Mouse (Mus musculus): ENCODE data around the gene Slc52a3.

Gene Slc52a3

GRCm38 (mm10) chr2:151998932-151999331, 2.6 kb downstream of the Slc52a3 start:
- no peak for DNase-seq (ENCODE audit: low spot score in 2 of 2)

GRCm38 (mm10) chr2:151999669-152000290, 3.5 kb downstream of the Slc52a3 start:
- no peak for DNase-seq (ENCODE audit: low spot score in 2 of 2)

- no peak for DNase-seq (ENCODE audit: low spot score in 2 of 2)
These were observed 4.0 kb downstream of the Slc52a3 start for GRCm38 (mm10) chr2:152000291-152000679.

GRCm38 (mm10) chr2:152000735-152001134, 4.4 kb downstream of the Slc52a3 start:
- no peak for DNase-seq (ENCODE audit: low spot score in 2 of 2)

- no peak for DNase-seq (ENCODE audit: low spot score in 2 of 2)
These were observed 6.2 kb downstream of the Slc52a3 start for GRCm38 (mm10) chr2:152002529-152002928.

GRCm38 (mm10) chr2:152007783-152008182, 11.5 kb downstream of the Slc52a3 start:
- DNase-seq (ENCODE audit: low spot score in 2 of 2) = peak in 1 of 2 experiments; percentile 42

GRCm38 (mm10) chr2:152009061-152009779, 12.9 kb downstream of the Slc52a3 start:
- DNase-seq (ENCODE audit: low spot score in 2 of 2) = no peak

GRCm38 (mm10) chr2:152010251-152010650, 13.9 kb downstream of the Slc52a3 start:
- no peak for DNase-seq (ENCODE audit: low spot score in 2 of 2)

- DNase-seq (ENCODE audit: low spot score in 2 of 2) = no peak
These were observed 14.3 kb downstream of the Slc52a3 start for GRCm38 (mm10) chr2:152010661-152011060.

GRCm38 (mm10) chr2:152011724-152012123, 15.4 kb downstream of the Slc52a3 start:
- no peak for DNase-seq (ENCODE audit: low spot score in 2 of 2)

GRCm38 (mm10) chr2:152012222-152012621, 15.9 kb downstream of the Slc52a3 start:
- no peak for DNase-seq (ENCODE audit: low spot score in 2 of 2)

GRCm38 (mm10) chr2:152012701-152013100, 16.4 kb downstream of the Slc52a3 start:
- DNase-seq (ENCODE audit: low spot score in 2 of 2) = no peak

- no peak for DNase-seq (ENCODE audit: low spot score in 2 of 2)
These were observed 19.7 kb downstream of the Slc52a3 start for GRCm38 (mm10) chr2:152015997-152016396.

- DNase-seq (ENCODE audit: low spot score in 2 of 2) = no peak
These were observed 20.4 kb downstream of the Slc52a3 start for GRCm38 (mm10) chr2:152016666-152017065.

GRCm38 (mm10) chr2:152020255-152020654, 23.9 kb downstream of the Slc52a3 start:
- DNase-seq (ENCODE audit: low spot score in 2 of 2) = peak in 1 of 2 experiments; percentile 50

- DNase-seq (ENCODE audit: low spot score in 2 of 2) = no peak
These were observed 25.7 kb downstream of the Slc52a3 start for GRCm38 (mm10) chr2:152022022-152022421.

GRCm38 (mm10) chr2:152024883-152025422, 28.6 kb downstream of the Slc52a3 start:
- DNase-seq (ENCODE audit: low spot score in 2 of 2) = no peak

GRCm38 (mm10) chr2:152029252-152030082, 33.2 kb downstream of the Slc52a3 start:
- peak; percentile 53 to 75 for DNase-seq (ENCODE audit: low spot score in 2 of 2)

- no peak for DNase-seq (ENCODE audit: low spot score in 2 of 2)
These were observed 34.7 kb downstream of the Slc52a3 start for GRCm38 (mm10) chr2:152030986-152031385.

- no peak for DNase-seq (ENCODE audit: low spot score in 2 of 2)
These were observed 43.8 kb downstream of the Slc52a3 start for GRCm38 (mm10) chr2:152040101-152040500.

GRCm38 (mm10) chr2:152047116-152048002, 51.0 kb downstream of the Slc52a3 start:
- DNase-seq (ENCODE audit: low spot score in 2 of 2) = no peak

Measured in frontal cortex, postnatal 14 days (tissue).